ENCODE assay signal across 8 mouse cellular contexts in genomic region chr13:23763242-23763585, GRCm38 (mm10). TPM values are rescaled to one million over a fixed set of nuclear protein-coding genes. Genes with fewer than 3 reads are reported as not detected.
DNase-seq lines count a peak whose midpoint lies in the region; ATAC-seq and TF ChIP-seq lines count a peak whose summit lies in the region.
"Had no signal": no experiment of that assay in that cellular context is flagged by ENCODE, and none has a peak within 500 bp of the region (broad histone marks: within the 10 kb centered on the region; RNA-seq: fewer than 3 reads in every experiment).

No protein-coding gene starts in this region.

- no peak for TF ChIP-seq CTCF in lung, postnatal 0 days (IDR thresholded peaks at IDR 0.05)

- H3K27ac ChIP-seq in lung, postnatal 0 days (ENCODE audit: low read length), result peak overlapping the region; percentile 81
- H3K27ac ChIP-seq in forebrain, embryonic 12.5 days, result peak overlapping the region; percentile 94
- H3K27ac ChIP-seq in limb, embryonic 14.5 days (replicated peaks; ENCODE audit: low read depth, low read length), result peak overlapping the region; percentile 94
- H3K27ac ChIP-seq in stomach, embryonic 15.5 days, result peak overlapping the region; percentile 92

- no peak for ATAC-seq in lung, postnatal 0 days
- ATAC-seq in forebrain, embryonic 12.5 days (ENCODE audit: low FRiP score), result no peak
- no peak for ATAC-seq in limb, embryonic 14.5 days (ENCODE audit: low FRiP score, low read depth)
- ATAC-seq in stomach, embryonic 15.5 days (ENCODE audit: insufficient read depth, low FRiP score, low read depth), result no peak

- WGBS in lung, postnatal 0 days, result 1% methylated on average over 10 of the region's 10 CpGs
- WGBS in forebrain, embryonic 12.5 days, result 2% methylated on average over 10 of the region's 10 CpGs
- under 1% methylated on average over 10 of the region's 10 CpGs for WGBS in limb, embryonic 14.5 days
- under 1% methylated on average over 10 of the region's 10 CpGs for WGBS in stomach, embryonic 15.5 days

- DNase-seq in lung, postnatal 0 days (ENCODE audit: low spot score), result peak; percentile 47
- no peak for DNase-seq in lung, adult 18-20 months
- DNase-seq in limb, embryonic 14.5 days (ENCODE audit: low spot score), result no peak
- no peak for DNase-seq in cerebellum, adult 8-10 months
- DNase-seq in right cerebral cortex, postnatal 25 days, result no peak

- H3K27me3 ChIP-seq in lung, postnatal 0 days (replicated peaks; ENCODE audit: insufficient read depth, low read length), result no peaks in the 10 kb centered on the region
- no peaks in the 10 kb centered on the region for H3K27me3 ChIP-seq in forebrain, embryonic 12.5 days
- no peaks in the 10 kb centered on the region for H3K27me3 ChIP-seq in limb, embryonic 14.5 days (ENCODE audit: control insufficient read depth, insufficient read depth, low read length)
- no peaks in the 10 kb centered on the region for H3K27me3 ChIP-seq in stomach, embryonic 15.5 days (replicated peaks)

- no peak for TF ChIP-seq EP300 in lung, postnatal 0 days (IDR thresholded peaks at IDR 0.05)

- peak overlapping the region; percentile 75 for H3K4me2 ChIP-seq in lung, postnatal 0 days (replicated peaks; ENCODE audit: low read depth, low read length)
- peak overlapping the region; percentile 70 for H3K4me2 ChIP-seq in forebrain, embryonic 12.5 days
- H3K4me2 ChIP-seq in limb, embryonic 14.5 days (replicated peaks; ENCODE audit: low read depth, low read length, severe bottlenecking), result peak overlapping the region; percentile 85
- H3K4me2 ChIP-seq in stomach, embryonic 15.5 days, result peak overlapping the region; percentile 89

- no peaks in the 10 kb centered on the region for H3K9me3 ChIP-seq in lung, postnatal 0 days (ENCODE audit: low read length)
- no peaks in the 10 kb centered on the region for H3K9me3 ChIP-seq in forebrain, embryonic 12.5 days
- H3K9me3 ChIP-seq in limb, embryonic 14.5 days (ENCODE audit: control insufficient read depth, low read length), result no peaks in the 10 kb centered on the region
- no peaks in the 10 kb centered on the region for H3K9me3 ChIP-seq in stomach, embryonic 15.5 days

- H3K36me3 ChIP-seq in lung, postnatal 0 days (ENCODE audit: insufficient read depth, low read length), result no peaks in the 10 kb centered on the region
- H3K36me3 ChIP-seq in forebrain, embryonic 12.5 days (replicated peaks), result no peaks in the 10 kb centered on the region
- no peaks in the 10 kb centered on the region for H3K36me3 ChIP-seq in limb, embryonic 14.5 days (ENCODE audit: control insufficient read depth, insufficient read depth, low read length)
- H3K36me3 ChIP-seq in stomach, embryonic 15.5 days, result no peaks in the 10 kb centered on the region

- H3K4me1 ChIP-seq in lung, postnatal 0 days (ENCODE audit: insufficient read depth, low read depth, low read length), result peaks cover 12% of the 10 kb centered on the region
- peaks cover 23% of the 10 kb centered on the region for H3K4me1 ChIP-seq in forebrain, embryonic 12.5 days
- H3K4me1 ChIP-seq in limb, embryonic 14.5 days (ENCODE audit: control insufficient read depth, insufficient read depth, low read length), result peaks cover 20% of the 10 kb centered on the region
- H3K4me1 ChIP-seq in stomach, embryonic 15.5 days, result peaks cover 15% of the 10 kb centered on the region

- TF ChIP-seq POLR2A in limb, embryonic 14.5 days (IDR thresholded peaks at IDR 0.05; ENCODE audit: borderline replicate concordance, extremely low read depth, insufficient read depth, insufficient read length), result no peak

- 0 out of 2 replicates have a peak overlapping the region, but pooled peaks have one; percentile 13 for H3K9ac ChIP-seq in lung, postnatal 0 days (replicated peaks; ENCODE audit: low read depth)
- H3K9ac ChIP-seq in forebrain, embryonic 12.5 days, result peak overlapping the region; percentile 56; the same call in 1 of the 2 replicates
- peak overlapping the region; percentile 44 for H3K9ac ChIP-seq in limb, embryonic 14.5 days (ENCODE audit: low read depth, low read length, severe bottlenecking)
- H3K9ac ChIP-seq in stomach, embryonic 15.5 days, result peak overlapping the region; percentile 45; the same call in 1 of the 2 replicates

- H3K4me3 ChIP-seq in lung, postnatal 0 days (ENCODE audit: low read depth, low read length), result peak overlapping the region; percentile 49
- H3K4me3 ChIP-seq in forebrain, embryonic 12.5 days (replicated peaks), result peak overlapping the region; percentile 52
- peak overlapping the region; percentile 52 for H3K4me3 ChIP-seq in limb, embryonic 14.5 days (replicated peaks; ENCODE audit: low read length)
- H3K4me3 ChIP-seq in stomach, embryonic 15.5 days (replicated peaks), result peak overlapping the region; percentile 55

RNA-seq across cellular contexts. Expression of gene Hist1h1a, which starts 0.3 kb away (rescaled TPM):
- polyA plus RNA-seq in lung, postnatal 0 days (2015; fragmentation: Nextera tagmentation; extraction: Ambion mirVana), result 0.33 and 0.64 TPM in 2 replicates
- polyA plus RNA-seq in forebrain, embryonic 12.5 days (2016; fragmentation: Nextera tagmentation; extraction: Ambion mirVana), result 3.3 and 4.0 TPM in 2 replicates
- polyA plus RNA-seq in limb, embryonic 14.5 days (2012; rRNA removed), result 4.7 and 5.4 TPM in 2 replicates
- polyA plus RNA-seq in limb, embryonic 14.5 days (2014; fragmentation: Nextera tagmentation; extraction: Ambion mirVana), result 3.6 and 4.8 TPM in 2 replicates
- 2.0 and 2.9 TPM in 2 replicates for polyA plus RNA-seq in stomach, embryonic 15.5 days (2015; fragmentation: Nextera tagmentation; extraction: Ambion mirVana)

RNA-seq across cellular contexts. Expression of gene Hist1h3a, which starts 1.0 kb away (rescaled TPM):
- polyA plus RNA-seq in lung, postnatal 0 days (2015; fragmentation: Nextera tagmentation; extraction: Ambion mirVana), result 1.4 and 1.7 TPM in 2 replicates
- polyA plus RNA-seq in forebrain, embryonic 12.5 days (2016; fragmentation: Nextera tagmentation; extraction: Ambion mirVana), result 5.1 and 5.2 TPM in 2 replicates
- polyA plus RNA-seq in limb, embryonic 14.5 days (2012; rRNA removed), result 39.9 and 88.3 TPM in 2 replicates
- 7.8 and 8.6 TPM in 2 replicates for polyA plus RNA-seq in limb, embryonic 14.5 days (2014; fragmentation: Nextera tagmentation; extraction: Ambion mirVana)
- polyA plus RNA-seq in stomach, embryonic 15.5 days (2015; fragmentation: Nextera tagmentation; extraction: Ambion mirVana), result 4.8 and 6.9 TPM in 2 replicates

RNA-seq across cellular contexts. Expression of gene Hist1h4a, which starts 2.2 kb away (rescaled TPM):
- 0.26 and 0.38 TPM in 2 replicates for polyA plus RNA-seq in lung, postnatal 0 days (2015; fragmentation: Nextera tagmentation; extraction: Ambion mirVana)
- 0.88 TPM in 1 of 2 replicates, not detected in the other for polyA plus RNA-seq in forebrain, embryonic 12.5 days (2016; fragmentation: Nextera tagmentation; extraction: Ambion mirVana)
- polyA plus RNA-seq in limb, embryonic 14.5 days (2012; rRNA removed), result 10.1 and 16.1 TPM in 2 replicates
- 0.84 and 0.90 TPM in 2 replicates for polyA plus RNA-seq in limb, embryonic 14.5 days (2014; fragmentation: Nextera tagmentation; extraction: Ambion mirVana)
- polyA plus RNA-seq in stomach, embryonic 15.5 days (2015; fragmentation: Nextera tagmentation; extraction: Ambion mirVana), result 0.42 and 0.55 TPM in 2 replicates

RNA-seq across cellular contexts. Expression of gene Hist1h4b, which starts 6.4 kb away (rescaled TPM):
- polyA plus RNA-seq in lung, postnatal 0 days (2015; fragmentation: Nextera tagmentation; extraction: Ambion mirVana), result 0.57 and 0.73 TPM in 2 replicates
- polyA plus RNA-seq in forebrain, embryonic 12.5 days (2016; fragmentation: Nextera tagmentation; extraction: Ambion mirVana), result 5.3 and 8.2 TPM in 2 replicates
- polyA plus RNA-seq in limb, embryonic 14.5 days (2012; rRNA removed), result 20.0 and 26.6 TPM in 2 replicates
- polyA plus RNA-seq in limb, embryonic 14.5 days (2014; fragmentation: Nextera tagmentation; extraction: Ambion mirVana), result 4.4 and 6.6 TPM in 2 replicates
- polyA plus RNA-seq in stomach, embryonic 15.5 days (2015; fragmentation: Nextera tagmentation; extraction: Ambion mirVana), result 3.5 and 4.1 TPM in 2 replicates

RNA-seq across cellular contexts. Expression of gene Trim38, which starts 6.5 kb away (rescaled TPM):
- polyA plus RNA-seq in lung, postnatal 0 days (2015; fragmentation: Nextera tagmentation; extraction: Ambion mirVana), result not detected in 2 replicates
- polyA plus RNA-seq in forebrain, embryonic 12.5 days (2016; fragmentation: Nextera tagmentation; extraction: Ambion mirVana), result 0.18 TPM in 1 of 2 replicates, not detected in the other
- polyA plus RNA-seq in limb, embryonic 14.5 days (2012; rRNA removed), result 0.04 and 0.13 TPM in 2 replicates
- not detected in 2 replicates for polyA plus RNA-seq in limb, embryonic 14.5 days (2014; fragmentation: Nextera tagmentation; extraction: Ambion mirVana)
- 0.06 TPM in 1 of 2 replicates, not detected in the other for polyA plus RNA-seq in stomach, embryonic 15.5 days (2015; fragmentation: Nextera tagmentation; extraction: Ambion mirVana)
- polyA plus RNA-seq: thymus, postnatal 0 days had no signal
